Mouse (Mus musculus) testis, adult 2 months (tissue): ENCODE measurements around the gene Arhgap27.

Source experiments
- CTCF ChIP-seq: fragments of 200-500 bp; IDR thresholded peaks from 2 replicates; pipeline ENCODE4 v1.5.1; 2012; ENCODE audit warnings: low read depth, mild to moderate bottlenecking, inconsistent platforms, low read length, moderate library complexity; ENCODE audit not compliant: control insufficient read depth, insufficient read depth, insufficient replicate concordance
- POLR2A ChIP-seq: fragments of 200-500 bp; IDR thresholded peaks from 2 replicates; pipeline ENCODE4 v1.6.1; 2012; ENCODE audit warnings: low read depth, mild to moderate bottlenecking, inconsistent platforms, low read length, moderate library complexity; ENCODE audit not compliant: control insufficient read depth

GRCm38 (mm10) chr11:103402198-103402597 is 38.7 kb upstream of the Arhgap27 start:
- TF ChIP-seq CTCF (peak; percentile 65; the same call in 1 of the 2 replicates), POLR2A (no peak)
